Mouse (Mus musculus) lung, postnatal 0 days (tissue): ENCODE data around the gene Ccser1. TPM values are rescaled to one million over a fixed set of nuclear protein-coding genes. Genes with fewer than 3 reads are reported as not detected.

Experiments used
- ATAC-seq: fragments of 200-750 bp; cut with Nextera tagmentation; 2 replicates; pipeline ENCODE4 v1.8.0; 2017; ENCODE audit warnings: moderate library complexity
- DNase-seq: peaks from one replicate; pipeline ENCODE4 v3.0.0-alpha.2; 2016; ENCODE audit warnings: low spot score
- H3K27ac ChIP-seq: fragments of 300-500 bp; sonication (generic); 2 replicates; pipeline ENCODE4 v1.5.1; 2014; ENCODE audit warnings: antibody characterized with exemption, mild to moderate bottlenecking, low read length, mixed read lengths
- H3K27me3 ChIP-seq: fragments of 300-500 bp; sonication (generic); replicated peaks from 2 replicates; pipeline ENCODE4 v1.6.1; 2014; ENCODE audit warnings: low read length, mixed read lengths; ENCODE audit not compliant: insufficient read depth
- H3K36me3 ChIP-seq: fragments of 300-500 bp; sonication (generic); 2 replicates; pipeline ENCODE4 v1.6.1; 2014; ENCODE audit warnings: low read length, mixed read lengths; ENCODE audit not compliant: insufficient read depth
- H3K4me1 ChIP-seq: fragments of 300-500 bp; sonication (generic); 2 replicates; pipeline ENCODE4 v1.6.1; 2014; ENCODE audit warnings: antibody characterized with exemption, low read depth, low read length, mixed read lengths; ENCODE audit not compliant: insufficient read depth
- H3K4me2 ChIP-seq: fragments of 300-500 bp; sonication (generic); replicated peaks from 2 replicates; pipeline ENCODE4 v1.6.1; 2014; ENCODE audit warnings: low read depth, mild to moderate bottlenecking, low read length, moderate library complexity, mixed read lengths
- H3K4me3 ChIP-seq: fragments of 300-500 bp; sonication (generic); 2 replicates; pipeline ENCODE4 v1.5.1; 2014; ENCODE audit warnings: low read depth, low read length
- H3K9ac ChIP-seq: fragments of 300-500 bp; sonication (generic); replicated peaks from 2 replicates; pipeline ENCODE4 v1.6.1; 2014; ENCODE audit warnings: low read depth, mild to moderate bottlenecking
- H3K9me3 ChIP-seq: fragments of 300-500 bp; sonication (generic); 2 replicates; pipeline ENCODE4 v1.6.1; 2016; ENCODE audit warnings: low read length, mixed read lengths
- CTCF ChIP-seq: IDR thresholded peaks from 2 replicates; pipeline ENCODE4 v1.5.1; 2016; ENCODE audit warnings: antibody characterized with exemption, mild to moderate bottlenecking
- EP300 ChIP-seq: IDR thresholded peaks from 2 replicates; pipeline ENCODE4 v1.6.1; 2016; ENCODE audit warnings: antibody characterized with exemption, mild to moderate bottlenecking, control low read depth
- WGBS: fragments of 180-500 bp; shearing (Covaris S2); extraction: QIAGEN DNeasy Blood & Tissue Kit; methylation state at CpG from one replicate; pipeline ENCODE4 v1.1.7; 2014; 5-methylcytosine and 5-hydroxymethylcytosine counted together
- polyA plus RNA-seq: library from polyadenylated mRNA; unstranded; fragments of >200 nt; fragmentation: Nextera tagmentation; extraction: Ambion mirVana; gene quantifications from 2 replicates; pipeline ENCODE4 v1.2.1, GENCODE M21; 2015

Gene Ccser1
- polyA plus RNA-seq: 7.5 and 10.6 TPM in 2 replicates

DNA sequence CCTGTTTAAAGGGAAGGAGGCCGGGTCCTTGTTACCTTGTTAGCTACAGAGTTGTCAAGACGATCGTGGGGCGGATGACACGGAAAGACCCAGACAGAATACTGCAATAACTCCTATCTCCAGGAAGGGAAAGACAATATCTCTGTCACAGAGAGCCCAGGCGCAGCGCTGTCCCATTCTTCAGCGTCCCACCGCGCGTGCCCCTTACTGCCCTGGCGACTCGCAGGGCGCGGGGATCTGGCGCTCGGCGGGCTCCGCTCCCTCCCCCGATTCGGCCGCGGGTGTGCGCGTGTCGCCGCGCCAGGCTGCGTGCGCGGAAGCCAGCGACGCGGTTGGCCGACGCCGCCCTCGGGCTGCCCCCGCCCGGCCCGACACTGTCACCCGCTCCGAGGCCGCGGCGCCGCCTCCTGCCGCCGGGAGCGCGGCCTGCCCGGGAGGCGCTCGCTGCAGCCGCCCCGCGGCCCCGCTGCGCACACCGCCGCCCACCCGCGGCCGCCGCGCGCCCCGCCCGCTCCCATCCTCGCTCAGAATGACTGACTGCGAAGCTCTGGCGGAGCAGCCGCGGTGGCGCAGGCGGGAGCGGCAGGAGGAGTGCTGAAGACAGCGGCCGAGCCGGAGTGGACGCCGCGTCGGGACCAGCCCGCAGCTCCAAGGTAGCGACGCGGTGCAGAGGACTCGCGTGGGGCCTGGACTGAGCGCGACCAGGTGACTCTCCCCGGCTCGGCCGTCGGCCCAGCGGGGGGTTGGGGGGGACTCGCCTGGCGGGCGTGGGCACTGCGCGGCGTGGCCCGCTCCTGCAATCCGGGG is at the start of gene Ccser1:
Gene Ccser1 (plus strand): TSS at position 376 of the 807 bp plus-strand sequence.
- H3K27ac ChIP-seq: peak within 1 kb of the TSS; percentile 66

DNA sequence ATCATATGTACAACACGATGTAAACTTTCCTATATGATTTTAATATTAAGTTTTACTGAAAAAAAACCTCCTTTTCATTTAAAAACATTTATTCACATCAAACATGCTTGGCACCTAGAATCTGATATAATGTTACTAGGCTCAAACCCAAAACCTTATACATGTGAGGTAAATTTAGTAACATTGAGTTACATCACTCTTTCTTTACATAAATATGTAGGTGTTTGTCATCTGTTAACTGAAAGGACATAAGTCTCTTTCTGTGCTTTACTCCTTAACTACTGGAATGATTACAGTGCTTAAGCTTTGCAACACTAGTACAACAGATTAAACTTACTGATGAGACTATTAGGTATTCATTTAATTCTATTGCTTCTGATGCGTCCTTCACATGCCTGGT is 43.7 kb upstream of the Ccser1 start:
- TF ChIP-seq CTCF: no peak
- TF ChIP-seq EP300: no peak
- no peak for ATAC-seq
- 85% methylated on average over 2 of the region's 2 CpGs for WGBS

More for the DNA sequence above, at the start of gene Ccser1:
- H3K9ac ChIP-seq: peak within 1 kb of the TSS; percentile 43
- TF ChIP-seq CTCF: 0 out of 2 replicates have a peak, but pooled peaks have one; percentile 5
- no peak for TF ChIP-seq EP300
- H3K4me1 ChIP-seq: no peaks in the 10 kb centered on the region; the same call in 1 of the 2 replicates
- peak within 1 kb of the TSS; percentile 98 for H3K4me2 ChIP-seq
- peak; percentile 83 for DNase-seq
- no peaks in the 10 kb centered on the region for H3K36me3 ChIP-seq
- peak; percentile 97 for ATAC-seq
- peak within 1 kb of the TSS; percentile 72 for H3K4me3 ChIP-seq
- WGBS: 0% methylated on average over 43 of the region's 105 CpGs
- H3K27me3 ChIP-seq: no peaks in the 10 kb centered on the region
- H3K9me3 ChIP-seq: no peaks in the 10 kb centered on the region

DNA sequence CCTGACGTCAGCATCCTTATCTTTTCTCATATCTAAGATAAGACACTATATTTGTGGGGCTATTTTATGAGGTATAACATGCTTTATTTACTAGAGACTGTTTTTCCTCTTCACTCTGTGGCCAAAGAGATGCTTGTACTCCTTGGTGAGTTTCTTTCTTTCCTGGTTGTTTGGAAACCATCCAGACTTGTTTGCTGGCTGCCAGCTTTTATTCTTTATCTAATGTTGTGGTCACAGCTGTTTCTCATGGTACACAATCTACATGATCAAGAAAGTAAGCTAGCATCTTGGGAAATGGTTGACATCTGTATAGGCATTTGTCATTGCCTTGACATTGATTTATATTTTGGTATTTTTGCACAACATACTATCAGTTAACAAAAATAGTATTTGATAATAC is 37.1 kb upstream of the Ccser1 start:
- no peak for TF ChIP-seq EP300
- TF ChIP-seq CTCF: no peak
- 17% methylated on average over 1 of the region's 1 CpGs for WGBS
- DNase-seq: no peak
- H3K27me3 ChIP-seq: no peaks in the 10 kb centered on the region
- no peaks in the 10 kb centered on the region for H3K4me1 ChIP-seq
- H3K9me3 ChIP-seq: no peaks in the 10 kb centered on the region
- H3K4me2 ChIP-seq: no peak overlapping the region
- H3K4me3 ChIP-seq: no peak overlapping the region
- no peak overlapping the region for H3K9ac ChIP-seq
- no peak overlapping the region for H3K27ac ChIP-seq
- no peaks in the 10 kb centered on the region for H3K36me3 ChIP-seq
- ATAC-seq: no peak

More for the DNA sequence above, 43.7 kb upstream of the Ccser1 start:
- no peaks in the 10 kb centered on the region for H3K4me1 ChIP-seq
- no peaks in the 10 kb centered on the region for H3K27me3 ChIP-seq
- H3K9ac ChIP-seq: no peak overlapping the region
- H3K9me3 ChIP-seq: no peaks in the 10 kb centered on the region
- no peaks in the 10 kb centered on the region for H3K36me3 ChIP-seq
- H3K27ac ChIP-seq: no peak overlapping the region
- DNase-seq: no peak
- no peak overlapping the region for H3K4me3 ChIP-seq
- H3K4me2 ChIP-seq: no peak overlapping the region

DNA sequence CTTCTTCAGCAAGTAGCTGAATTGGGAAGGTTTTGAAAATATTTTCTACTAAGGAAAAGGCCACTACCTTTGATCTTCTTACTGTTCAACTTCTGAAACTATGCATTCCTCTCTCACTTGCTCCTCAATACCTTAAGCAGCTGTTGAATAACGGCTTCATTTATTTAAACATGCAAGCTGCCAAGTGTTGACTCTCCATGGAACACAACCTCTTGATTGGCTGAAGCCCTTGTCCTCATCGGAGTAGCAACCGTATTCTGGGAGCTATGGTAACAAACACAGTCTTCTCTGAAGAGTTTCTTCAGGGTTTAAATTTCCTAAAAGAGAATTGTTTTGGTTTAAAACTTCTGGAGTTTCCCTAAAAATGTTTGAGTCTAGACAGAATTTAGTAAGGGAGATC is 27.2 kb upstream of the Ccser1 start:
- no peak overlapping the region for H3K4me2 ChIP-seq
- no peaks in the 10 kb centered on the region for H3K9me3 ChIP-seq
- peak; percentile 71 for DNase-seq
- 45% methylated on average over 3 of the region's 3 CpGs for WGBS
- H3K27ac ChIP-seq: no peak overlapping the region
- H3K4me3 ChIP-seq: no peak overlapping the region
- no peaks in the 10 kb centered on the region for H3K27me3 ChIP-seq
- no peak overlapping the region for H3K9ac ChIP-seq
- TF ChIP-seq EP300: 0 out of 2 replicates have a peak, but pooled peaks have one; percentile 13
- TF ChIP-seq CTCF: no peak
- no peaks in the 10 kb centered on the region for H3K4me1 ChIP-seq
- peak; percentile 83 for ATAC-seq
- H3K36me3 ChIP-seq: no peaks in the 10 kb centered on the region

DNA sequence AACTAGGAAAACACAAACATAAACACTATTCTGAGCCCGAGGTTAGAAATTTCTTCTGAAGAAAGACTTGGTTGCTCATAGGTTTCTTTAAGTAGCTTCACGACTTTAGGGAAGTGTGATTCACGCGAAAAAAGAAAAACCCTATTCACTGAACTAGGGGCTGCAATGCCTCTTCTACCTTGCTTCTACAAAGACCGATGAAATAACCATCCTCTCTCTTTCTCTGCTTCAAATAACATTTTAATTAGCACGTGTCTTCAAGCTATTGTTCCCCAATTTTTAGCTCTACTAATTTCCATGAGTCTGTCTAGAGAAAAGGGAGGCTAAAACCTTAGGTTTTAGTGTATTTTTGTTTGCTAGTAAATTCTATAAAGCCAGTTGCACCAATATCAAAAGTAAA is 25.5 kb upstream of the Ccser1 start:
- H3K4me3 ChIP-seq: no peak overlapping the region
- no peaks in the 10 kb centered on the region for H3K27me3 ChIP-seq
- TF ChIP-seq EP300 (no peak), CTCF (no peak)
- no peaks in the 10 kb centered on the region for H3K4me1 ChIP-seq
- no peaks in the 10 kb centered on the region for H3K9me3 ChIP-seq
- no peaks in the 10 kb centered on the region for H3K36me3 ChIP-seq
- 72% methylated on average over 6 of the region's 6 CpGs for WGBS
- H3K27ac ChIP-seq: no peak overlapping the region
- no peak overlapping the region for H3K4me2 ChIP-seq
- ATAC-seq (no peak), DNase-seq (no peak)
- H3K9ac ChIP-seq: no peak overlapping the region

DNA sequence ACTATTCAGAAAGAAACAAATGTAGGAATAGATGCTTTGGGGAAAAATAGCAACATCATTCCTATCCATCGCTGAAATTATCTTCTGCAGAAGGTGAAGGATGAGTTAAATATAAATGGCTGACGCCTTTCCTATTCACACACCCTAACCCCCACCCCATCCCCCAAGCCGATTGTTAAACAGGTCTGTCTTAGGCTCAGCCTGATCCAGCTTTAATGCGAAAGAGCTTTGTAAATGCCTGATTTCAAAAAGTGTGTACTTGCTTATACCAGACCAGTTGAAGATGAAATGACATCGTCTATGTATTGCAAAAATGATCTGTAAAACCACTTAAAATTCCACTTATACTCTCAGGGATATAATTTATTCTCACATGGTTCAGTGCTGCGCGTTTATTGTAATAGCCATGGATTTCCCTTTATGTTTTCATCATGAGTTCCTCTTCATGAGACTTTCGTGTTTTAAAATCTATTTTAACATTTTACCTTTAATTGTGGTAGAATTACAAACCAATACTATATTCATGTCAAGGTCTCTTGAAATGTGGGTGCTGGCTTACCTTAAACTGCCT is 25.0 kb upstream of the Ccser1 start:
- DNase-seq: no peak
- no peaks in the 10 kb centered on the region for H3K27me3 ChIP-seq
- H3K4me1 ChIP-seq: no peaks in the 10 kb centered on the region
- H3K4me2 ChIP-seq: no peak overlapping the region
- no peak overlapping the region for H3K27ac ChIP-seq
- H3K9ac ChIP-seq: no peak overlapping the region
- TF ChIP-seq CTCF (no peak), EP300 (no peak)
- no peaks in the 10 kb centered on the region for H3K9me3 ChIP-seq
- no peak overlapping the region for H3K4me3 ChIP-seq
- no peak for ATAC-seq
- no peaks in the 10 kb centered on the region for H3K36me3 ChIP-seq
- WGBS: 68% methylated on average over 8 of the region's 8 CpGs
